Mouse (Mus musculus) stomach, postnatal 0 days (tissue): ENCODE measurements at regions not wholly inside any gene's neighbourhood (a gene's known extent, or its start where the extent isn't known, plus 50 kb on each side); places are given as distances from the start of the nearest gene placed in this dataset.

Source experiments
- CTCF ChIP-seq: IDR thresholded peaks from 2 replicates; pipeline ENCODE4 v1.5.1; 2016; ENCODE audit warnings: antibody characterized with exemption, low read depth, mild to moderate bottlenecking, moderate library complexity
- EP300 ChIP-seq: optimal IDR thresholded peaks from 2 replicates; pipeline ENCODE3; 2016; ENCODE audit warnings: antibody characterized with exemption

DNA sequence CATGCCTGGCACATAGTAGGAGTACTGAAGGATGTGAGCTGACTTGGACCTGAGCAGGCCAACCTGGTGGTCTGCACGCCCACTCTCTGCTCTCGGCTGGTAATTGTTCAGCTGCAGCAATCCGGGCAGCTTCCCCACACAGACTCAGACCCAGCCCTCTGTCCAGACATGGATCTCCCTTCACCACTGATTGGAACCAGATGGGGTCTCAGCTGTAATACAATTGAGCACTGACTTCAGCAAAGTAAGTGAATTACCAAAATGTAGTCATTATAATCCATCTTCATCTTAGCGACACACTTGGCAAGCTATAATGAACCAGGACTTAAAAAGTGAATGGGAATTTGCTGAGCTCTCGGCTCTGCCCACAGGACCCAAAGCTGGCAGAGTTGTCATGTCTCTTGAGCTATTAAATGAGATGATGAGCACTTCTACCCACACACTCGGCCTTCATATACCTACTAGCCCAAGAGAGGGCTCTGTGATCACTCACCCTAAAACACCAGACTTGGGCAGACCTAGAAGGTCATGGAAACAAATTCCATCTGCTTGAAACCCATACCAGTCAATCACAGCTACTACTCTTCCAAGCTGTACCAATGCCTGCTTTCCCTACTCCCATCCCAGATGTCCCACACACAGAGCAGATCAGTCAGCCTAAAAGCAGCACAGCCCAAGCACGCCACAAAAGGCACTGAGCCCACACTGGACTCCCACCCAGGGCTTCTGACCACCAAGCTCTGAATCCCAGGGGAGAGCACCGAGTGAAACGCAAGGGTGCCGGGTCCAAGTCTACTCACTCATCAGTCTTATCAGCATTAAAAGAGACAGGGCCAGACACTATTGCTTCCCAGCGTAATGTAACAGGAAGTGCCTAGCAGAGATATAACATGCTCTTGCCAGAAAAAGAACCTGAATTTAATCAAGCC lies 231.2 kb upstream of the Zfp637 start:
- no peak for TF ChIP-seq CTCF
- no peak for TF ChIP-seq EP300
